Comparison of ENCODE assay signal across 7 mouse cellular contexts in the genomic region with DNA sequence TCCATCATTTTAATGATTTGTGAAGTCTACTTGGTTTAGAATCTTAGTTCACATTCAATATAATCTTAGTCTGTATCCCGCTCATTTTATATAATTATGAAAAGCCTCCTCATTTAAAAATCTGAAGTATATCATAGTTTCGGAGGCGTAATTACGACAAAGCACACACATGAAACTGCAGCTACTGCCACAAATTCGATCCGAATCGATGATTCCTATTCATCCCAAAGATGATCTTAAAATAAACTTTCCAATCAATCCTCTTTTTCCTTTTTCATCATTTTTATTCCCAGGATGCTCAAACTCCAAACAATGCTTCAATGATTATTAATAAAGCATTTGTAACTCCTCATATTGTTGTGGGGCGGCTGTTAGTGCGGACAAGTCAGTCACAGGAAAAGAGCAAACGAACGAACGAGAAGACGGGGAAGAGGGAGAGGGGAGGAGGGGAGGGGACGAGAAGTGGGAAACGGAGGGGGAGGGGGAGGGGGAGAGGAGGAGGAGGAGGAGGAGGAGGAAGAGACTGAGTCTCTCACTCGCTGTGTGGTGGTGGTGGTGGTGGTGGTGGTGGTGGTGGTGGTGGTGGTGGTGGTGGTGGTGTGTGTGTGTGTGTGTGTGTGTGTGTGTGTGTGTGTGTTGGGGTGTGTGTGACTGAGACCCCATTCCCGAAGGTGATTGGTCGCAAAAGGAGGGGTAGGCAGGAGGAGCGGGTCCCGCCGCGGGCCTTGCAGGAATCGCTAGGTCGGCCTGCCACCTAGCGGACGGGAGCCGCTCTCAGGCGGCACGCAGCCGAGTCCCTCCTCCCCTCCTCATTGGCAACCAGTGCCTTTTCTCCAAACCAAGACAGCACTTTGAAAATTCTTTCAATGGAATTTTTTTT. TPM values are rescaled to one million over a fixed set of nuclear protein-coding genes. Genes with fewer than 3 reads are reported as not detected.
DNase-seq lines count a peak whose midpoint lies in the region; ATAC-seq lines count a peak whose summit lies in the region.

No protein-coding gene starts in this region.

- peaks cover 44% of the 10 kb centered on the region for H3K4me1 ChIP-seq in limb, embryonic 10.5 days
- H3K4me1 ChIP-seq in midbrain, embryonic 12.5 days: peaks cover 19% of the 10 kb centered on the region

- H3K9ac ChIP-seq in midbrain, embryonic 12.5 days (replicated peaks): peak overlapping the region; percentile 87

- peak overlapping the region; percentile 90 for H3K27ac ChIP-seq in limb, embryonic 10.5 days
- H3K27ac ChIP-seq in midbrain, embryonic 12.5 days (replicated peaks): peak overlapping the region; percentile 100

- H3K4me3 ChIP-seq in limb, embryonic 10.5 days: peak overlapping the region; percentile 88
- H3K4me3 ChIP-seq in midbrain, embryonic 12.5 days: peak overlapping the region; percentile 93

- peak; percentile 94 for DNase-seq in adrenal gland, postnatal 10 days
- peak; percentile 81 for DNase-seq in embryo, embryonic 11.5 days (ENCODE audit: low read depth, low spot score)
- peak; percentile 70 for DNase-seq in kidney, adult 11 months
- DNase-seq in limb, embryonic 10.5 days (ENCODE audit: low spot score): peak; percentile 93
- DNase-seq in splenic B cell, adult 2 months (ENCODE audit: low read depth, low spot score): peak; percentile 54

- peak; percentile 74 for ATAC-seq in granulocyte monocyte progenitor cell, adult 5-6 weeks (replicated peaks; ENCODE audit: poor library complexity, severe bottlenecking)
- peak; percentile 50 for ATAC-seq in midbrain, embryonic 12.5 days (ENCODE audit: low FRiP score, low read depth)

- peak overlapping the region; percentile 77 for H3K4me2 ChIP-seq in midbrain, embryonic 12.5 days (replicated peaks)

- WGBS in limb, embryonic 10.5 days: 1% methylated on average over 28 of the region's 30 CpGs
- 1% methylated on average over 24 of the region's 30 CpGs for WGBS in midbrain, embryonic 12.5 days

- H3K9me3 ChIP-seq in limb, embryonic 10.5 days (replicated peaks): no peaks in the 10 kb centered on the region
- no peaks in the 10 kb centered on the region for H3K9me3 ChIP-seq in midbrain, embryonic 12.5 days

- H3K27me3 ChIP-seq in limb, embryonic 10.5 days (ENCODE audit: low read depth, poor library complexity, severe bottlenecking): peaks cover 45% of the 10 kb centered on the region
- H3K27me3 ChIP-seq in midbrain, embryonic 12.5 days: no peaks in the 10 kb centered on the region
- H3K27me3 ChIP-seq in splenic B cell, adult 2 months (ENCODE audit: control insufficient read depth, insufficient read depth, low read length, poor library complexity, severe bottlenecking): peaks cover 4% of the 10 kb centered on the region

- no peaks in the 10 kb centered on the region for H3K36me3 ChIP-seq in limb, embryonic 10.5 days
- H3K36me3 ChIP-seq in midbrain, embryonic 12.5 days: no peaks in the 10 kb centered on the region
- no peaks in the 10 kb centered on the region for H3K36me3 ChIP-seq in splenic B cell, adult 2 months (ENCODE audit: control insufficient read depth, insufficient read depth, low read length, poor library complexity, severe bottlenecking)

RNA-seq across cellular contexts. Expression of gene Nr2f1, which starts 1.7 kb away (rescaled TPM):
- total RNA-seq in adrenal gland, postnatal 10 days (2021): 10 to 100 TPM; 15.0 to 18.4 TPM
- not detected in 2 replicates for total RNA-seq in granulocyte monocyte progenitor cell, adult 5-6 weeks (2014; fragmentation: Nextera tagmentation)
- total RNA-seq in granulocyte monocyte progenitor cell, adult 5-6 weeks (2017): not detected in 2 replicates
- polyA plus RNA-seq in limb, embryonic 10.5 days (2016; fragmentation: Nextera tagmentation; extraction: Ambion mirVana): 18.2 and 19.6 TPM in 2 replicates
- 62.3 and 84.1 TPM in 2 replicates for polyA plus RNA-seq in midbrain, embryonic 12.5 days (2016; fragmentation: Nextera tagmentation; extraction: Ambion mirVana)

Comparison
In these comparisons a context has a peak if more than half of its experiments do, and no peak if none do; other contexts are left out.
1. Peak in every context shown above with its lines: DNase-seq, ATAC-seq, H3K4me3 ChIP-seq and H3K27ac ChIP-seq.
2. RNA of gene Nr2f1, which starts 1.7 kb away (total RNA-seq): 15.0 to 18.4 TPM in adrenal gland, postnatal 10 days; not detected in granulocyte monocyte progenitor cell, adult 5-6 weeks; every median in the first group is over 10 times any median in the second.